Mouse (Mus musculus) cerebellum, postnatal 25 days (tissue): ENCODE measurements around the gene Sgcd.

Experiments
- DNase-seq, 2 experiments: peaks; one replicate each; pipeline ENCODE4 v3.0.0; 2021; ENCODE audit warnings: mixed read lengths in 2 of 2

The Sgcd gene

DNA sequence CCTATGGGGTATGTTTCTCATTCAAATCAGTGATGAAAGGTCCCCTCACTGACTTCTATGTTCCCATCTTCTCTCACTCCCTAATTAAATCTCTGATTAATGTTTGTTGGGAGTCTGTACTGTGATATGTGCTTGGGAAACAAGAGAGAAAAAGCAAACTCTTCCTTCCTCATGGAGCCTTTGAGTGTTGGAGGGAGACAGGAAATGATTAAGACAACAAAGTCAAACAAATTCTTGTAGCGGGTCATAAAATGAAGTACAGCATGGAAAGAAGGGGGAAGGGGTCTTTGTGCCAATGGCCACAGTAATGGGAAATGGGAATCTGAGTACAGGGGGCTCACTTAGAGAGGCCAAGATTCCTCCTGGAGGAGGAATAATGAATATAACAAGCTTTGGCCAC, 1063.8 kb downstream of the Sgcd start:
- DNase-seq = no peak

DNA sequence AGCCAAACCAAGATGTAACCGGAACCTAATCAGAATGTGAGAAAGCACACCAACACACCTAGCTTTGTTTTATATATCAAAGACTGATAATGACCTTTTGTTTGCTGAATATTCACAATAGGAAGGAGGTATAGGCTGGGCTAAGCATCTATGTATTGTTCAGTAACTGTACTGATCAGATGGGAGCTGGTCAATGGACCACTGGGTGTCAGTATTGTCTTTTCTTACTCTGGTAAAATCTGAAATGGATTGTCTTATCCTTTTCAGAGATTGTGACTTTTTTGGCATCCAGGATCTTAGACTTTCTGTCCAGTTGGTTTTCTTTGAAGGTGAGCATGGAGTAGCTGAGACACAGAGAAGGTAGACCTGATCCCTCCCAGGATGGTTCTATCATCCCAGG, 1068.5 kb downstream of the Sgcd start:
- no peak for DNase-seq

DNA sequence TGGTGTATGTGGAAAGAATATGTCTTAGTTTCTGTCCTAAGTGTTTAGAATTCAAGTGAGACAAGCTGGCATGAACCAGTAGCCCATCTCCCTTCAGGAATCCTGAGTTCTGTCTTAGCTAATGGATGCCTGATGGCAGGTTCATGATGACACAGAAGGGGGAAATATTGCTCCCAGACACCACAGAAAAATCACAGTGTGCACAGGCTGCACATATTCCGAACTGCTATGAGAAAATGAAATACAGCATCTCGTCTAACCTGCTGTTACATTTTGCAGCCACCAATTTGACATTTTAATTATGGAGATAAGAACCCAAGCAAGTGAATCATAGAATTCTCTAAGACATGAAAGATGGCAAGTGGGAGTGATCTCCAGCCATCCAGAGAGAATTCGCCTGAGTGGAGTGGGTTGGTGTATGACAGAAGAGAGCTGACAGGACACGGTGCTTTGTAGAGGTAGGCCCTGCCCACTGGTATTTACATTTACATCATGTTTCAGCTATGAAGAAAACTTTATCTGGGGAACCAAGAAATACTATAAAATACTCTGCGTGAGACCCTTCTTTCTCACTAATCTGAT, 1076.0 kb downstream of the Sgcd start:
- DNase-seq = no peak

DNA sequence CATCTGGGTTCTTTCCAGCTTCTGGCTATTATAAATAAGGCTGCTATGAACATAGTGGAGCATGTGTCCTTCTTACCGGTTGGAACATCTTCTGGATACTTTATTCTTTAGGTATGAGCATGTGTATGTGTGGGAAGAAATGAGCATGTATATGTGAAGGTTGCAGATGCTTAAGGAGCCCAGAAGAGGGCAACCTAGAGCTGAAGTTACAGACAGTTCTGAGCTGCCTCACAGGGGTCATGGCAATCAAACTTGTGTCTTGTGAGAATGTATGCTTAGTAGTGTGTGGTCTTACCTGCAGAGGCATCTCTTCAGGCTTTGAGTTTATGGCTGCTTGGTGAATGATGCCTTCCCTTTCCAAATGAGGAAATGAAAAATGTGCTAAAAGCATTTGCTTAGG, 1084.5 kb downstream of the Sgcd start:
- DNase-seq = no peak

DNA sequence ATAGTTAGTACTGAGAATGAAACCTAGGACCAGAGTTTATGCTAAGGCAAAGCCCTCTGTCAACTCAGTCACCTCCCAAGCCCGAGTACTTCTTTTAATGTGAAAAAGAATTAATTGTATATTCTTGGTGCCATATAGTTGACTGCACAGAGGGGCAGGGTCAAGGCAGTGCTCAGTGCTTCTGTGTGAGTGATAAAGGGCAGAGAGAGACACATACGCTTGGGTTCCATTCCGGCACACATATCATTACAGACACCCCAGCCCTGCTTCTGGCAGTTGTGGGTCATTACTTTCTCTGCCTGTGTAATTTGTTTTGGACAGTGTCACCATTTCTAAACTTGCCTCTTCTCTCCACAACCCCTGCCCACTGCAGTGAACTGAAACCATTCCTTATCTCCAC, 1099.7 kb downstream of the Sgcd start:
- DNase-seq = no peak

DNA sequence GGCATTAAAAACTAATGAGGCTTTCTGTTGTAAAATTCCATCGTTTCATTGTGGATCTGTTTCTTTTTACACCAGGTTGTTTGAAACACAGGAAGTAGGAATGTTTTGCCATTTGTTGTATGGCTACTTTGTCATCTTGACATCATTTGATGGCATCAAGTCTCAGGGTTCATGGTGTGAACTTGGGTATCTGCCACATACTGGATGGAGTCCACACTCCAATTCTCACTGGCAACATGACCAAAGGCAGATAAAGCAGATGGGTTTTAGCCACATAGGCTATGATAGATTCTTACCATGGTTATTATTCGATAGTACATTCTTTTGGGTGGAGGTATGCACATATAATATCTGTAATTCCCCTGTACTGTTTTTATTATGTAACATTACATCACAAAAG, 1106.3 kb downstream of the Sgcd start:
- peak in 1 of 2 experiments; percentile 3 for DNase-seq

DNA sequence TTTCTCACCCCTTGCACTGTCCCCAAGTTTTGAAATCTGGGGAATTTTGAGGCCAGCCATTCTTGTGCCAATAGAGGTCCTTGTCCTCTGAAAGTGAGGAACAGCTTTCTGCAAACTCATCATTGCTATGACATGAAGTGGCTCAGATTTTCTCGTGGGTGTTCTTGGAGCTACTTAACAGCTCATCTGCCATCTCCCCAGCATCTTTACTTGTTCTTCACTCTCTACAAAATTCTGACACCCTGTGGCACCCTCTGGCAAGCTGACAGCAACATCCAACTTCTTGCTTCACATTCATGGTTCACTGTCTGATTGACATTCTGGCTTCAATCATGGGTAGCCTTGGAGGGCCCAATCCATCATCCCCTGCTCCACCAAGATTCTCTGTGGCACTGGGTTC, 1113.0 kb downstream of the Sgcd start:
- DNase-seq = no peak

DNA sequence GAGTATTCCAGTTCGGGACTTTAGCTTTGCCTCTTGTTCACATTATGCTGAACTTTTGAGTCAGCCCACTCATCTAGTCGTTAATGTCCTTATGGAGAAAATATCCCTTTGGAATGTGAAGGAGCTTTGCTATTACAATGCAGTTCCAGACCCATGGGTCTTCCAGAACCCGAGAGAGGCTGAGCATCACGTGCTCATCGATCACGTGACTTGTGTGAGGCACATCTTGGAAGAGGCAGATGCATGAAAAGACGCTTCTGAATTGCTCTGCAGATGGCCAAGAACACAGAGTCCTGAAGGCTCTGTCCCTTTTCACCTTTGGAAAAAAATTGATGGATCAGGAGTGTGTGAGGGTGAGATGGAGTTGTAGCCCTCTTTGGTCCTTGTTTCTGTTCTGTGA, 1120.2 kb downstream of the Sgcd start:
- DNase-seq = no peak

DNA sequence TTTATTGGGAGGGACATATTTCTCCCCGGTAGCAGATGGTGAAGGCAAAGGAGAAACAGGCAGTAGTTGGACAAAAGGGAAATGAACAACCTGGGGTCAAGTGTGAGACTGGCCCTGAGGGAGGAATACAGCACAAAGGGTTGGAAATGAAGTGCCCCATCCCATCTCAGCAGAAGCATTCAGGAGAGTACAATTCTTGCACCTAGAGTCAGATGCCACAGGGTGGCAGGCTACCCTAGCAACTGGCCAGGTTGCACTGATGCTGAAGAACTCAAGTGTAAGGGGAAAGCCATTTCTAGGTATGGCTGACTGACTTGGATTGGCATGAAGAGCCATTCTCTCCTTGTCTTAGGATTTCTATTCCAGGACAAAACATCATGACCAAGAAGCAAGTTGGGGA, 1124.0 kb downstream of the Sgcd start:
- DNase-seq = peak; percentile 14 to 34

DNA sequence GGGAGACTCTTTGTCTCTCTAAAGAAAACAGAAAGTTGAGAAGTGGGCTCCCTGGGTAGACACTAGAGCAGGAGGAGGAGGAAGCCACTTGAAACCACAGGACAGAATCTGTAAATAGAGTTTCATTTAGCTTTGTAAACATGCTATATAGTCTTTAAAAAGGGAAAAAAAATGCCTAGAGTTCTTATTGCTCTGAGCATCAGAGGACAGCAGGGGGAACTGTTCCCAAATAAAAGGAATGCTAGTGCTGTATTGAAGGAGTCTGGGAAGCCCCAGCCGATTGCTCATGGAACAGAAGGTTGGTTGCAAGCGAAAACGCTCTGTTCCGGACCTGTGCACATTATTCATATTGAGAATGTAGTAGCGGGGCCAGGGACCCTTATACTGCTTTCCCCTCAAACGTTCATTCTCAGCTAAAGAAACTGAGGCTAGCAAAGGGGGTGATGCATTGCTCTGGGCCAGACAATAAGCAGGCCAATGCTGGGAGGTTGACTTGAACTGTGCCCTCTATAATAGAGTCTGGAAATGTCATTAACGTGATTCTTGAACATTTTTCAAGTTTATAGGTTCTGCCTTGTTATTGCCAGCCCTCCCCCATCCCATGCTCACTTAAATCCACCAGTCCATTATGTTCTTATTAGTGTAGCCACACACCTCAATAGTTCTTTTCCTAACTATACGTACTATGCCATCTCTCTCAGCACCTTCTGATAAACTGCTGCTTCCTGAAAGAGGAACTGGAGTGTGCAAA, 1140.4 kb downstream of the Sgcd start:
- no peak for DNase-seq

DNA sequence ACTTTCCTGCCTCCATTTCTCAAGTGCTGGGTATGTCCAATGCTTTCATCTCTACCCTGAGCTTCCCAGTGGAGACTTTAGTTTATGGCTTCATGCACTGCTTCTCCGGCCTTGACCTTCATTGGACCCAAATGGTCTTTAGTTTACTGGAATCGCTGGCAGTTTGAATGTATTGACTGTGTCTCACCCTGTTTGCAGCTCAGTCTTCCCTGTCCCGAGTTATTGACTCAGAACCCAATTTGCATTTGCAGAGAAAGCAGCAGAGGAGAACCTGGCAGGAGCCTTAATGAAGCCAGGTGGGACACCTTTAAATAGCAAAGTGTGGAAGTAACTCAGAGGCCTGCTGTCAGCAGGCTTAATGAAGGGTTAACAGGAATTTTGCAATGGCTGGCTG, 1140.9 kb downstream of the Sgcd start:
- no peak for DNase-seq

DNA sequence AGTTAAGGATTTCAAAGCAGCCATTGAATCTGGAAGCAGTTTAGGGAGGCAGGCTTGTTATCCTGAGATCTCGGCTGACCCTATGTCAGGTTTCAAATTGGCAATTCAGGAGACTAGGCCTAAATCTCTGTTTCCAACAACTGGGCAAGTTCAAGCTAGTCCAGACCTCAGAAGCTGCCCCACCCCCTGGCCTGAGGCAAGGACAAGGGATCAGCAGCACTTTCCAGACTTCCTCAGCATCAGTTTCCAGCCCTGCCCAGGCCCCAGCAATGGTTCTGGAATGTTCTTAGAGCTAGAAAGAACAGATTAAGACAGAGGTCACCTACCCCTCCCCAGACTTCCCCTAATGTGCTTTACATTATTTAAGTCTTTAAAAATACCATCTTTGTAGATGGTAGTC, 1142.1 kb downstream of the Sgcd start:
- DNase-seq = no peak
